Mouse (Mus musculus) liver, embryonic 15.5 days (tissue): ENCODE data around the gene Spout1. TPM values are rescaled to one million over a fixed set of nuclear protein-coding genes. Genes with fewer than 3 reads are reported as not detected.

Source experiments
- ATAC-seq: fragments of 200-750 bp; cut with Nextera tagmentation; 2 replicates; pipeline ENCODE4 v1.8.0; 2017; ENCODE audit warnings: moderate number of reproducible peaks, mild to moderate bottlenecking, moderate library complexity; ENCODE audit not compliant: insufficient read depth
- H3K27ac ChIP-seq: fragments of 300-500 bp; sonication (generic); replicated peaks from 2 replicates; pipeline ENCODE4 v1.5.1; 2015; ENCODE audit warnings: mild to moderate bottlenecking, inconsistent platforms
- H3K27me3 ChIP-seq: fragments of 300-500 bp; sonication (generic); 2 replicates; pipeline ENCODE4 v1.6.1; 2015; ENCODE audit warnings: mild to moderate bottlenecking, inconsistent platforms
- H3K36me3 ChIP-seq: fragments of 300-500 bp; sonication (generic); replicated peaks from 2 replicates; pipeline ENCODE4 v1.6.1; 2015; ENCODE audit warnings: moderate library complexity, mild to moderate bottlenecking, inconsistent platforms
- H3K4me1 ChIP-seq: fragments of 300-500 bp; sonication (generic); replicated peaks from 2 replicates; pipeline ENCODE4 v1.6.1; 2015; ENCODE audit warnings: inconsistent platforms
- H3K4me2 ChIP-seq: fragments of 300-500 bp; sonication (generic); 2 replicates; pipeline ENCODE4 v1.6.1; 2015; ENCODE audit warnings: moderate library complexity, mild to moderate bottlenecking, inconsistent platforms
- H3K4me3 ChIP-seq: fragments of 300-500 bp; sonication (generic); replicated peaks from 2 replicates; pipeline ENCODE4 v1.5.1; 2015; ENCODE audit warnings: mild to moderate bottlenecking, inconsistent platforms
- H3K9ac ChIP-seq: fragments of 300-500 bp; sonication (generic); 2 replicates; pipeline ENCODE4 v1.6.1; 2015; ENCODE audit warnings: moderate library complexity, mild to moderate bottlenecking, inconsistent platforms
- H3K9me3 ChIP-seq: fragments of 300-500 bp; sonication (generic); replicated peaks from 2 replicates; pipeline ENCODE4 v1.6.1; 2016; ENCODE audit warnings: inconsistent platforms
- WGBS: fragments of 180-500 bp; shearing (Covaris S2); methylation state at CpG from one replicate; pipeline ENCODE4 v1.1.7; 2015; ENCODE audit warnings: mixed read lengths; ENCODE audit not compliant: insufficient replicate concordance; 5-methylcytosine and 5-hydroxymethylcytosine counted together
- polyA plus RNA-seq: library from polyadenylated mRNA; unstranded; fragments of >200 nt; fragmentation: Nextera tagmentation; extraction: Ambion mirVana; gene quantifications from 2 replicates; pipeline ENCODE4 v1.2.1, GENCODE M21; 2015

Gene Spout1
- polyA plus RNA-seq, 1 experiment from 2014 or later, result 24.9 TPM

- Histone ChIP-seq H3K36me3 (no peaks in the 10 kb centered on the region), H3K9ac (no peak overlapping the region), H3K27me3 (no peaks in the 10 kb centered on the region), H3K9me3 (no peaks in the 10 kb centered on the region), H3K27ac (no peak overlapping the region), H3K4me3 (no peak overlapping the region), H3K4me1 (peaks cover 33% of the 10 kb centered on the region), H3K4me2 (no peak overlapping the region)
- 26% methylated on average over 2 of the region's 2 CpGs for WGBS
- no peak for ATAC-seq
Measured at GRCm38 (mm10) chr2:30128789-30129188, 49.5 kb downstream of the Spout1 start.

GRCm38 (mm10) chr2:30124472-30125274, 53.6 kb downstream of the Spout1 start, which contains the start of gene Zer1:
Gene Zer1 (minus strand): TSS chr2:30124585.
- H3K9ac ChIP-seq, result peak within 1 kb of the TSS; percentile 79
- 11% methylated on average over 31 of the region's 31 CpGs for WGBS

GRCm38 (mm10) chr2:30123729-30124471, 54.4 kb downstream of the Spout1 start:
- Histone ChIP-seq H3K9ac (peak overlapping the region; percentile 79), H3K4me1 (peaks cover 27% of the 10 kb centered on the region), H3K9me3 (no peaks in the 10 kb centered on the region), H3K27ac (peak overlapping the region; percentile 91), H3K27me3 (no peaks in the 10 kb centered on the region), H3K4me2 (peak overlapping the region; percentile 79), H3K4me3 (peak overlapping the region; percentile 65), H3K36me3 (no peaks in the 10 kb centered on the region)
- ATAC-seq, result peak; percentile 50; the same call in 1 of the 2 replicates
- WGBS, result 2% methylated on average over 43 of the region's 44 CpGs

More at GRCm38 (mm10) chr2:30124472-30125274, 53.6 kb downstream of the Spout1 start, which contains the start of gene Zer1:
- peak within 1 kb of the TSS; percentile 65 for H3K4me3 ChIP-seq
- H3K36me3 ChIP-seq, result no peaks in the 10 kb centered on the region
- H3K27ac ChIP-seq, result peak within 1 kb of the TSS; percentile 91
- ATAC-seq, result peak; percentile 97
- H3K27me3 ChIP-seq, result no peaks in the 10 kb centered on the region
- H3K4me1 ChIP-seq, result peaks cover 30% of the 10 kb centered on the region
- H3K9me3 ChIP-seq, result no peaks in the 10 kb centered on the region
- peak within 1 kb of the TSS; percentile 79 for H3K4me2 ChIP-seq

Other genes starting within 250 kb of the Spout1 start
- gene Gle1, start 243.0 kb downstream of the Spout1 start, polyA plus RNA-seq, result 24.7 and 25.2 TPM in 2 replicates
- gene Sptan1, start 212.9 kb downstream of the Spout1 start, polyA plus RNA-seq, result 14.0 and 17.8 TPM in 2 replicates
- gene Wdr34, start 129.6 kb downstream of the Spout1 start, polyA plus RNA-seq, result 6.2 and 7.1 TPM in 2 replicates
- 138 and 147 TPM in 2 replicates for gene Set, start 121.1 kb downstream of the Spout1 start, polyA plus RNA-seq
- gene Pkn3, start 100.8 kb downstream of the Spout1 start, polyA plus RNA-seq, result 2.3 and 2.5 TPM in 2 replicates
- gene Zdhhc12, start 84.8 kb downstream of the Spout1 start, polyA plus RNA-seq, result 19.3 and 20.6 TPM in 2 replicates
- gene Zer1, start 53.9 kb downstream of the Spout1 start, polyA plus RNA-seq, result 2.4 and 2.5 TPM in 2 replicates
- gene Tbc1d13, start 44.7 kb downstream of the Spout1 start, polyA plus RNA-seq, result 2.0 and 2.6 TPM in 2 replicates
- gene Endog, start 7.0 kb downstream of the Spout1 start, polyA plus RNA-seq, result 17.9 and 22.1 TPM in 2 replicates
- 11.7 and 13.9 TPM in 2 replicates for gene Kyat1, start 27.4 kb upstream of the Spout1 start, polyA plus RNA-seq
- gene Lrrc8a, start 59.3 kb upstream of the Spout1 start, polyA plus RNA-seq, result 10.5 and 11.6 TPM in 2 replicates
- 0.10 and 0.16 TPM in 2 replicates for gene Gm28035, start 62.1 kb upstream of the Spout1 start, polyA plus RNA-seq
- 13.0 and 15.7 TPM in 2 replicates for gene Phyhd1, start 87.7 kb upstream of the Spout1 start, polyA plus RNA-seq
- not detected in 2 replicates for gene Gm28038, start 102.6 kb upstream of the Spout1 start, polyA plus RNA-seq
- gene Dolk, start 107.9 kb upstream of the Spout1 start, polyA plus RNA-seq, result 12.0 and 14.3 TPM in 2 replicates
- 13.6 and 14.0 TPM in 2 replicates for gene Nup188, start 107.9 kb upstream of the Spout1 start, polyA plus RNA-seq
- gene Sh3glb2, start 180.9 kb upstream of the Spout1 start, polyA plus RNA-seq, result 18.9 and 20.4 TPM in 2 replicates
- 7.5 and 7.7 TPM in 2 replicates for gene Miga2, start 185.8 kb upstream of the Spout1 start, polyA plus RNA-seq
- gene Dolpp1, start 213.8 kb upstream of the Spout1 start, polyA plus RNA-seq, result 16.6 and 19.1 TPM in 2 replicates
- 24.3 and 29.0 TPM in 2 replicates for gene Crat, start 237.4 kb upstream of the Spout1 start, polyA plus RNA-seq
- 129 and 141 TPM in 2 replicates for gene Ptpa, start 237.6 kb upstream of the Spout1 start, polyA plus RNA-seq